Mouse (Mus musculus): ENCODE results near the gene Sptan1.

DNA sequence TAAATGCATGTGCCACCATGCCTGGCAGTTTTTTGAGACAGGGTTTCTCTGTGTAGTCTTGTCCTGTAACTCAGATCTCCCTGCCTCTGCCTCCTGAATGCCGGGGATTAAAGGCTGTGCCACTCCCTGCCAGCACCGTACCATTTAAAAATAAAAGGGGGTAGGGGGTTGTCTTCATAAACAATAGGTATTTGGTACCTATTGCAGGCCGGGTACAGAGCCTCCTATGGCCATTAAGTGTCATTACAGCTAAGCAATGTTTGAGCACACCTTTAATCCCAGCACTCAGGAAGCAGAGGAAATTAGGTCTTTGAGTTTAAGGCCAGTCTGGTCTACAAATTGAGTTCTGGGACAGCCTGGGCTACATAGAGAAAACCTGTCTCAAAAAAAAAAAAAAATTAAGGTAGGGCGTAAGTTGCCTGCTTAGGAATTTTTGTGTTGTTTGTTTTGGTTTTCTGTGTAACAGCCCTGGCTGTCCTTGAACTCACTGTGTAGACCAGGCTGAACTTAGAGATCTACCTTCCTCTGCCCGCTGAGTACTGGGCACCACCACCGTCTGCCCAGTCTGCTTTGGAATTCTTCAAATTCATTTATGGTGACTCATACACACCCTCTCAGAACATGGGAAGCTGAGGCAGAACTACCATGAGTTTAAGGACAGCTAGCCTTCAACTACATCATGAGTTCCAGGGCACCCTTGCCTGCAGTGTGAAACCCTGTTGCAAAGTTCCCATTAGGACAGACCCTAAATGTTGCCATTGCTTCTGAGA, 86.8 kb downstream of the Sptan1 start:
- TF ChIP-seq CTCF (IDR thresholded peaks at IDR 0.05) (peak; percentile 68), POLR2A (IDR thresholded peaks at IDR 0.05; ENCODE audit: insufficient read depth, low read depth, low read length) (no peak)

Measured in heart, adult 2 months (tissue).